Mouse (Mus musculus) intestine, postnatal 0 days (tissue): Measurements from ENCODE around the gene Dnajb6. TPM values are rescaled to one million over a fixed set of nuclear protein-coding genes. Genes with fewer than 3 reads are reported as not detected.
"Not testable (repeated sequence)": the region's sequence is repeated elsewhere in the genome, so short reads cannot be mapped to it uniquely, and the experiment has no call there.

Source experiments
- ATAC-seq: fragments of 200-750 bp; cut with Nextera tagmentation; 2 replicates; pipeline ENCODE4 v1.8.0; 2017; ENCODE audit warnings: mild to moderate bottlenecking, moderate TSS enrichment, moderate library complexity
- H3K27ac ChIP-seq: fragments of 300-500 bp; sonication (generic); 2 replicates; pipeline ENCODE4 v1.5.1; 2014; ENCODE audit warnings: mild to moderate bottlenecking, low read depth, low read length, moderate library complexity
- H3K27me3 ChIP-seq: fragments of 300-500 bp; sonication (generic); replicated peaks from 2 replicates; pipeline ENCODE4 v1.6.1; 2014; ENCODE audit warnings: low read length, mixed read lengths; ENCODE audit not compliant: control insufficient read depth, insufficient read depth
- H3K36me3 ChIP-seq: fragments of 300-500 bp; sonication (generic); 2 replicates; pipeline ENCODE4 v1.6.1; 2014; ENCODE audit warnings: mild to moderate bottlenecking, moderate library complexity; ENCODE audit not compliant: control insufficient read depth, insufficient read depth
- H3K4me1 ChIP-seq: fragments of 300-500 bp; sonication (generic); replicated peaks from 2 replicates; pipeline ENCODE4 v1.6.1; 2014; ENCODE audit warnings: antibody characterized with exemption, low read length, mixed read lengths; ENCODE audit not compliant: control insufficient read depth, insufficient read depth
- H3K4me2 ChIP-seq: fragments of 300-500 bp; sonication (generic); replicated peaks from 2 replicates; pipeline ENCODE4 v1.6.1; 2014; ENCODE audit warnings: low read depth, mild to moderate bottlenecking, moderate library complexity
- H3K4me3 ChIP-seq: fragments of 300-500 bp; sonication (generic); 2 replicates; pipeline ENCODE4 v1.5.1; 2014; ENCODE audit warnings: low read depth, low read length
- H3K9ac ChIP-seq: fragments of 300-500 bp; sonication (generic); 2 replicates; pipeline ENCODE4 v1.6.1; 2014; ENCODE audit warnings: mild to moderate bottlenecking, low read depth, low read length
- H3K9me3 ChIP-seq: fragments of 300-500 bp; sonication (generic); 2 replicates; pipeline ENCODE4 v1.6.1; 2016; ENCODE audit warnings: mixed run types; ENCODE audit not compliant: control insufficient read depth
- CTCF ChIP-seq: sonication (generic); IDR thresholded peaks from 2 replicates; pipeline ENCODE4 v1.5.1; 2016; ENCODE audit warnings: low read depth, mild to moderate bottlenecking, control low read depth, antibody characterized with exemption, moderate library complexity
- WGBS: fragments of 180-500 bp; shearing (Covaris S2); extraction: QIAGEN DNeasy Blood & Tissue Kit; methylation state at CpG from one replicate; pipeline ENCODE4 v1.1.7; 2014; 5-methylcytosine and 5-hydroxymethylcytosine counted together
- polyA plus RNA-seq: library from polyadenylated mRNA; unstranded; fragments of >200 nt; fragmentation: Nextera tagmentation; extraction: Ambion mirVana; gene quantifications from 2 replicates; pipeline ENCODE4 v1.2.1, GENCODE M21; 2015

The Dnajb6 gene
- polyA plus RNA-seq, 1 experiment from 2014 or later: 109 TPM

DNA sequence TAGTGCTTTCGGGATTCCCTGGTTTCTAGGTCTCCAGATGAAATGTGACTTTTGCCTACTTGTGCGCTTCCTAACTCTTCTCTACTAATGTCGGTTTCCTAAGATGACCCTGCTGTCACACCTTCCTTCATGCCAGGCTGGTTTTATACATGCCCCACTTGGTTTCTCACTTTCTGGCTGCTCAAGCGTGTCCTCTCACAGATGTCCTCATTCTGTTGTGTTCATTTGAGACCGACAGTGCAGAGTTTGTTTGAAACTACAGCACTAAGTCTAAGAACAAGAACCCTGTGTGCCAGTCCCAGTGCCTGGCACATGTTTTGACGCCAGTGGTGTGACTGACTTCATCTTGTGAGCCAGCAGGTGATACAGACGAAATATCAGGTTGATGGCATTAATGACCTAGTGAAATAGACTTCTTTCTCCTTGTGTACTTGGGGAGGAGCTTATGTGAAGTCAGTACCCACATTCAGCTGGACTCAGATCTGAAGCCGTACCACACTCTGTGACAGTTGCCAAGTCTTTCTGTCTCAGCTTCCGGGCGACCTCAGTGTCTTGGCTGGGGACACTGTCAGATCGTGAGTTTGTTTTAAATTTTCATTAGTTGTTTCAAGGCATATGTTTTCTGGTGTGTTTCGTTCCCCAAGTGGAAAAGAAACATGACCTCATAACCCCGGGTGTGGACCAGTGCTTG lies 38.1 kb downstream of the Dnajb6 start:
- no peak overlapping the region for H3K9ac ChIP-seq
- peaks cover 57% of the 10 kb centered on the region for H3K36me3 ChIP-seq
- no peak overlapping the region for H3K4me3 ChIP-seq
- no peaks in the 10 kb centered on the region for H3K4me1 ChIP-seq
- whole genome bisulfite sequencing: 93% methylated on average over 13 of the region's 13 CpGs
- no peak overlapping the region for H3K4me2 ChIP-seq
- no peak for TF ChIP-seq CTCF
- H3K27me3 ChIP-seq: no peaks in the 10 kb centered on the region
- H3K9me3 ChIP-seq: no peaks in the 10 kb centered on the region
- no peak overlapping the region for H3K27ac ChIP-seq
- no peak for ATAC-seq

DNA sequence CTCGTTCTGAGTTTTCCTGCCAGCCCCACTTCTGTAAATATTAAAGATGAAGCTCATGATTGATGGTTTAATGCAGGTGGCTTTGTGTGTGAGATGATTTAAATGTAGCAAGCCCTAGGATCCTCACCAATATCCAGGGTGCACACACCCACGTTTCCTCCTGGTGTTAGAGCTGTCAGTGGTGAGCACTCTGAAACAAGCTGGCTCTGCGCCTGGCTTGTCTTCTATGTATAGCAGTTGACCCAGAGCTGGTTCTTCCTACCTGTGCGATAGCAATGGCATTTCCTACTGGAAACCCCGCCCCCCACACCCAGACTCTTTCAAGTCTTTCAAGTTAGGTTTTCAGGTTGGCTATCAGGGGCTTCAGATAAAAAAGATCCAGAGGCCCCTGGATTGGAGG lies 39.9 kb downstream of the Dnajb6 start:
- H3K4me3 ChIP-seq: no peak overlapping the region
- no peak for TF ChIP-seq CTCF
- no peaks in the 10 kb centered on the region for H3K27me3 ChIP-seq
- no peak overlapping the region for H3K4me2 ChIP-seq
- no peak overlapping the region for H3K9ac ChIP-seq
- no peak for ATAC-seq
- WGBS: 60% methylated on average over 5 of the region's 5 CpGs
- H3K36me3 ChIP-seq: peaks cover 57% of the 10 kb centered on the region
- no peak overlapping the region for H3K27ac ChIP-seq
- no peaks in the 10 kb centered on the region for H3K4me1 ChIP-seq
- no peaks in the 10 kb centered on the region for H3K9me3 ChIP-seq

DNA sequence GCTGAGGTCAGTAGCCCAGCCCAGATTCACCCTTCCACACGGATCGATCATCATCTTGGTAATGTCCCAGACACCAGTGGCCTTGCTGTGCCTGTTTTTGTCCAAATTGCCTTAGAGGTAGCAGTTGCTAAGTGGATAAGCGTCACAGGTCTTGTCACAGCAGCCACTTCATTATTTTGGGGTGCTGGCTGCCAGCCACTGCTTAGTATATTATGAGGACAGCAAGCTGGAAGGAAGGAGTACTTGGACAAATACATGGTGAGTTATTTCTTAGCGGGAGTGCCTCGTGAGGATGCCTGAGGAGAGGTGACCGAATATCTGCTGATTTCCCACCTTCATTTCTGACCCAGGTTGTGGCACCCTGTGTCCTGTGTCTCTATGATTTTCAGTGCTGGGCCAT lies 42.5 kb downstream of the Dnajb6 start:
- H3K4me2 ChIP-seq: no peak overlapping the region
- 92% methylated on average over 6 of the region's 6 CpGs for WGBS
- no peak overlapping the region for H3K9ac ChIP-seq
- H3K27ac ChIP-seq: no peak overlapping the region
- H3K36me3 ChIP-seq: peaks cover 36% of the 10 kb centered on the region
- H3K9me3 ChIP-seq: no peaks in the 10 kb centered on the region
- no peak for TF ChIP-seq CTCF
- H3K4me1 ChIP-seq: no peaks in the 10 kb centered on the region
- H3K4me3 ChIP-seq: no peak overlapping the region
- no peak for ATAC-seq
- H3K27me3 ChIP-seq: no peaks in the 10 kb centered on the region

- H3K27me3 ChIP-seq, H3K9ac ChIP-seq, ATAC-seq, H3K4me3 ChIP-seq, H3K4me1 ChIP-seq, H3K9me3 ChIP-seq, H3K27ac ChIP-seq, H3K4me2 ChIP-seq: not testable (repeated sequence)
- peaks cover 19% of the 10 kb centered on the region for H3K36me3 ChIP-seq
- WGBS: 75% methylated on average over 8 of the region's 9 CpGs
These were observed 44.2 kb downstream of the Dnajb6 start for GRCm38 (mm10) chr5:29779733-29780132.

DNA sequence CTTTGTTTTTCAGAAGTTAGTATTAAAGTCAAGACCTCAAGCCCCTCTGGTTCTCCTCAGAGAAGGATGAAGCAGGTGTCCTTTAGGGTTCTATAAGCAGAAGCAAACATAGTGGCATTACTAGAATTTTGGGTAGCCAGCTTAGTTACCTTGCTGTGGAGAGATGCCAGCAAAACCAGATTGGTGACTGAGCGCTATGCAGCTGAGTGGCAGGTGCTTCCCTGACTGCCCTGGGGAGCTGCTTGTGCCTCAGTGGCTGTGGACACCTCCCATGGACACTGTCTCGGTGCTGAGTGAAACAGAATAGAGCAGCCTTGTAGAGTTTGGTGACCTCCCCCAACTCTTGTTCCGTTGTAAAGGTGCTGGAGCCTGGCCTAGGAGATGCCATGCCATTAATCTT lies 46.8 kb downstream of the Dnajb6 start:
- WGBS: 94% methylated on average over 3 of the region's 3 CpGs
- no peaks in the 10 kb centered on the region for H3K4me1 ChIP-seq
- ATAC-seq: no peak

GRCm38 (mm10) chr5:29784906-29785305 lies 49.4 kb downstream of the Dnajb6 start:
- H3K36me3 ChIP-seq, H3K27me3 ChIP-seq, H3K9ac ChIP-seq, H3K4me3 ChIP-seq, H3K27ac ChIP-seq, ATAC-seq, H3K4me2 ChIP-seq, H3K9me3 ChIP-seq, H3K4me1 ChIP-seq: not testable (repeated sequence)
- WGBS: 93% methylated on average over 9 of the region's 13 CpGs

More for the DNA sequence above, 46.8 kb downstream of the Dnajb6 start:
- H3K4me3 ChIP-seq: no peak overlapping the region
- no peak overlapping the region for H3K9ac ChIP-seq
- H3K9me3 ChIP-seq: no peaks in the 10 kb centered on the region
- TF ChIP-seq CTCF: no peak
- no peak overlapping the region for H3K27ac ChIP-seq
- peaks cover 11% of the 10 kb centered on the region; the same call in 1 of the 2 replicates for H3K36me3 ChIP-seq
- no peaks in the 10 kb centered on the region for H3K27me3 ChIP-seq
- H3K4me2 ChIP-seq: no peak overlapping the region

DNA sequence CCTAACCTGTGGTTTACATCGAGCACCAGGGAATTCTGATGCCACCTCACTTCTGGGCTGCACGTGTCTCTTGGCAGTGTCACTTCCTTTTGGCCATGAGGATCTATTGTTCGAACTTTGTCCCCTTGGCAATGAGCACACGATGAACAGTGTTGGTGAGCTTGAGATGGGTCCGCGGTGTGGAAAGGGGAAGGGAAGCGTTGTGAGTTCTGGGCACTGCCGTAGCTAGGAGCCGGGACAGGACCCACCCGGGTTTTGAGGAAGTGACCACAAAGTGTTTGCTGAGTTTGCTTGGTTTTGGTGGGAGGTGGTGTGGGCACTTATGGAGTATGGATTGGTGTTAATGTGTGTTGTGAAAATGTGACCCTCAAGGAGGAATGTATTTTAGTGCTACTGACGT lies 50.5 kb downstream of the Dnajb6 start:
- H3K27me3 ChIP-seq, H3K4me2 ChIP-seq, H3K9ac ChIP-seq, H3K4me1 ChIP-seq, H3K4me3 ChIP-seq, H3K9me3 ChIP-seq, H3K27ac ChIP-seq, H3K36me3 ChIP-seq, ATAC-seq: not testable (repeated sequence)
- whole genome bisulfite sequencing: 76% methylated on average over 1 of the region's 11 CpGs

DNA sequence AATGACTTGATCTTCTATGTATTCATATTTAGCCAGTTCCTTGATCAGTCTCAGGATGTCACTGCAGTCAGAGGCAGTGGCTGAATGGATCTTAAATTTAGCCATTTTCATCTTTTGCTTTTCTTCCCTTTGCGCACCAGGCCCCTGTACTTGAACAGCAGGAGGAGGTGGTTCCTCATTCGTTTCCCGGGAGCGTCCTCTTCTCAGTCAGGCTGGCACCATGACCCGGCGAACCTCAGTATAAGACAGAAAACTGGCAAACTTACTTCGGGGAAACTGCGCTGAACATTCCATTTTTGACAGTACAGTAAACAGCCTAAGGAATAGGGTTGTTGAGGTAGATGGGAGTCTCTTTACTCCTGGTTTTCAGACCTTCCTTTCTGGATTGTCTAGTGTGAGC lies 59.4 kb downstream of the Dnajb6 start:
- not testable (repeated sequence) for H3K27ac ChIP-seq, H3K4me1 ChIP-seq, H3K9ac ChIP-seq, H3K9me3 ChIP-seq, H3K4me3 ChIP-seq, H3K4me2 ChIP-seq, H3K36me3 ChIP-seq, H3K27me3 ChIP-seq, ATAC-seq
- 89% methylated on average over 5 of the region's 8 CpGs for WGBS
